Mouse (Mus musculus) neural tube, embryonic 12.5 days (tissue): ENCODE measurements around the gene Gm10256. TPM values are rescaled to one million over a fixed set of nuclear protein-coding genes. Genes with fewer than 3 reads are reported as not detected.
"Not testable (repeated sequence)": the region's sequence is repeated elsewhere in the genome, so short reads cannot be mapped to it uniquely, and the experiment has no call there.

Experiments
- ATAC-seq: fragments of 200-750 bp; cut with Nextera tagmentation; 2 replicates; pipeline ENCODE4 v1.8.0; 2017; ENCODE audit warnings: low read depth, mild to moderate bottlenecking, moderate TSS enrichment, moderate library complexity; ENCODE audit not compliant: low FRiP score
- H3K27ac ChIP-seq: fragments of 300-500 bp; sonication (generic); 2 replicates; pipeline ENCODE4 v1.5.1; 2016
- H3K27me3 ChIP-seq: fragments of 300-500 bp; sonication (generic); replicated peaks from 2 replicates; pipeline ENCODE4 v1.6.1; 2016; ENCODE audit warnings: mild to moderate bottlenecking
- H3K36me3 ChIP-seq: fragments of 300-500 bp; sonication (generic); 2 replicates; pipeline ENCODE4 v1.6.1; 2016; ENCODE audit warnings: mild to moderate bottlenecking
- H3K4me1 ChIP-seq: fragments of 300-500 bp; sonication (generic); 2 replicates; pipeline ENCODE4 v1.6.1; 2016
- H3K4me2 ChIP-seq: fragments of 300-500 bp; sonication (generic); replicated peaks from 2 replicates; pipeline ENCODE4 v1.6.1; 2016; ENCODE audit warnings: mild to moderate bottlenecking
- H3K4me3 ChIP-seq: fragments of 300-500 bp; sonication (generic); 2 replicates; pipeline ENCODE4 v1.5.1; 2016
- H3K9ac ChIP-seq: fragments of 300-500 bp; sonication (generic); 2 replicates; pipeline ENCODE4 v1.6.1; 2016; ENCODE audit warnings: mild to moderate bottlenecking
- H3K9me3 ChIP-seq: fragments of 300-500 bp; sonication (generic); 2 replicates; pipeline ENCODE4 v1.6.1; 2016; ENCODE audit warnings: mild to moderate bottlenecking
- WGBS: fragments of 180-500 bp; shearing (Covaris S2); methylation state at CpG from one replicate; pipeline ENCODE4 v1.1.7; 2016; 5-methylcytosine and 5-hydroxymethylcytosine counted together
- polyA plus RNA-seq: library from polyadenylated mRNA; unstranded; fragments of >200 nt; fragmentation: Nextera tagmentation; extraction: Ambion mirVana; gene quantifications from 2 replicates; pipeline ENCODE4 v1.2.1, GENCODE M21; 2016

Gene Gm10256
- not detected in 2 replicates for polyA plus RNA-seq

- H3K4me3 ChIP-seq, H3K4me2 ChIP-seq, H3K4me1 ChIP-seq, H3K9ac ChIP-seq, H3K36me3 ChIP-seq, H3K27ac ChIP-seq, ATAC-seq, H3K9me3 ChIP-seq, H3K27me3 ChIP-seq: not testable (repeated sequence)
- WGBS: no CpG with 5 or more reads among the region's 9 CpGs
These were observed at the start of gene Gm10256, which contains the start of gene Rbmy for GRCm38 (mm10) chrY:2830380-2830779. Gm10256 (plus strand) TSS chrY:2830699. Rbmy (plus strand) TSS chrY:2830680.

- ATAC-seq, H3K9ac ChIP-seq: not testable (repeated sequence)
- no CpG with 5 or more reads among the region's 8 CpGs for WGBS
These were observed 34.4 kb upstream of the Gm10256 start, which contains the start of gene Gm4064 for GRCm38 (mm10) chrY:2796105-2796504. Gm4064 (minus strand) TSS chrY:2796205.

DNA sequence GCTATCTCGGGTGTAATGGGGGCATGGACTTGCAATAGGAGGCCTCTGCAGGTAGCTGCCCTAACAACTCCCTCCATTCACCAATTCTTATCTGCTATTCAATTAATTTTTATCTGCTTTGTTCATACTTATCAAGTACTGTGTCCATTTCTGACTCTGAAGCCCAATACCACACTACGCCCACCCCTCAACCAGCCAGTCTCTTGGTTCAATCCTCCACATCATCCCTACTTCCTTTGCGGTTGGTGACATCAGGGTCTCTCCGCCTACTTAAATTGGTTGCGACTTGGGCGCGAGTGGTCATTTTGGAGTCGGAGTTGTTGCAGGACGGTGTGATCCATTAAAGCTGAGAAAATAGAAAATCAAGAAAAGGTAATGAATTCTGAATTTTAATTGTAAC lies 70.2 kb downstream of the Gm10256 start, which contains the start of gene Gm10352:
Gm10352 (plus strand) TSS at position 301 of the 400 bp plus-strand sequence.
- not testable (repeated sequence) for ATAC-seq
- no CpG with 5 or more reads among the region's 9 CpGs for WGBS

More at GRCm38 (mm10) chrY:2796105-2796504, 34.4 kb upstream of the Gm10256 start, which contains the start of gene Gm4064:
- not testable (repeated sequence) for H3K4me3 ChIP-seq, H3K36me3 ChIP-seq, H3K27ac ChIP-seq, H3K4me2 ChIP-seq, H3K27me3 ChIP-seq, H3K9me3 ChIP-seq, H3K4me1 ChIP-seq

More for the DNA sequence above, 70.2 kb downstream of the Gm10256 start, which contains the start of gene Gm10352:
- not testable (repeated sequence) for H3K4me3 ChIP-seq, H3K9me3 ChIP-seq, H3K27ac ChIP-seq, H3K4me2 ChIP-seq, H3K36me3 ChIP-seq, H3K9ac ChIP-seq, H3K27me3 ChIP-seq, H3K4me1 ChIP-seq

Other genes starting within 250 kb of the Gm10256 start
- not detected in 2 replicates for gene H2al2c, start 231.6 kb upstream of the Gm10256 start, polyA plus RNA-seq
- gene Sry, start 167.0 kb upstream of the Gm10256 start, polyA plus RNA-seq: not detected in 2 replicates
- not detected in 2 replicates for gene H2al2b, start 110.0 kb upstream of the Gm10256 start, polyA plus RNA-seq
- gene Gm4064, start 34.5 kb upstream of the Gm10256 start, polyA plus RNA-seq: not detected in 2 replicates
- not detected in 2 replicates for gene Rbmy, start within 50 bp of the Gm10256 start, polyA plus RNA-seq
- gene Gm10352, start 70.3 kb downstream of the Gm10256 start, polyA plus RNA-seq: 0.16 TPM in 1 of 2 replicates, not detected in the other
- not detected in 2 replicates for gene Gm29289, start 101.9 kb downstream of the Gm10256 start, polyA plus RNA-seq